Mouse (Mus musculus): ENCODE measurements at regions not wholly inside any gene's neighbourhood (a gene's known extent, or its start where the extent isn't known, plus 50 kb on each side); places are given as distances from the start of the nearest gene placed in this dataset.

- DNase-seq, result no peak
Measured at GRCm38 (mm10) chr15:52095629-52096190, 1789.0 kb upstream of the Gm7489 start.

- DNase-seq, result no peak
Measured at GRCm38 (mm10) chr15:52108761-52109160, 1775.9 kb upstream of the Gm7489 start.

GRCm38 (mm10) chr15:52114368-52115036 lies 1770.2 kb upstream of the Gm7489 start:
- DNase-seq, result no peak

DNA sequence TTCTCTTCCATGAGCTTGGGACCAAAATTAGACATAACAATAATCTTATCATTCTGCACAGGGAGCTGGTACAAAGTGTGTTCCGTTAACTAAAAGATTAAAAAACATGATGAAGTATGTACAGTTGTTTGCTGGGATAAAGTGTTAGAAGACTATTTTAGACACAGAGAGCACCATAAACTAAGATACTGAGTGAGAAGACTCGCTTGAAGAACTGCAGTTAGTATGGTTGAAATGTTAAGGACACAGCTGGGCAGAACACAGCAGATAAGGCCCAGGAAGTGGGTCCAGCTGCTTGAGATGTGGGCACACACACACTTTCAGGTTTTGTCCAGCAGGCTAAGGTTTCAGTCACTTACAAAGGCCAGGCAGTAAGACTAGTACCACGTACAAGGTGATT lies 1748.0 kb upstream of the Gm7489 start:
- no peak for DNase-seq

- DNase-seq, result peak; percentile 37 to 45
Measured at GRCm38 (mm10) chr15:52153421-52153820, 1731.3 kb upstream of the Gm7489 start.

GRCm38 (mm10) chr15:52155784-52156183 lies 1728.9 kb upstream of the Gm7489 start:
- DNase-seq, result no peak

DNA sequence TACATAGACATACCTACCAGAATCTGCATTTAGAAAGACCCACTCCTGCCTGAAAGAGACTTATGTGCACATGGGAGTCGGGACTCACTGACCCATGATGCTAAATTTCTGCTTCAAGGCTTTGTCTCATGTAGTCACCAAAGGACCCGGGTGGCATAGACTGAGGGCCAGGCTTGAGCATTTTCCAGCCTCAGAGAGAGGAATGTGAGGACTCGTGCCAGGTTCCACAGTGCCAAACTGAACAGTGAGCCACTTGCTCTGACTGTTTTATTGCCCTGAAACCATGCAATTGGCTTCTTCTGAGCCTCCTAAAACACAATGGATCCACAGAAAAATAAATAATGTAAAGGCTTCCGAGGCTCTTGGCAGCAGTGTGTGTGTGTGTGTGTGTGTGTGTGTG lies 1727.9 kb upstream of the Gm7489 start:
- peak; percentile 72 to 79 for DNase-seq

- peak; percentile 94 for DNase-seq
Measured at GRCm38 (mm10) chr15:52160181-52161088, 1724.3 kb upstream of the Gm7489 start.

- no peak for DNase-seq
Measured at GRCm38 (mm10) chr15:52161089-52161442, 1723.6 kb upstream of the Gm7489 start.

- peak; percentile 83 to 87 for DNase-seq
Measured at GRCm38 (mm10) chr15:52161568-52162316, 1723.0 kb upstream of the Gm7489 start.

- DNase-seq, result no peak
Measured at GRCm38 (mm10) chr15:52166144-52166543, 1718.6 kb upstream of the Gm7489 start.

DNA sequence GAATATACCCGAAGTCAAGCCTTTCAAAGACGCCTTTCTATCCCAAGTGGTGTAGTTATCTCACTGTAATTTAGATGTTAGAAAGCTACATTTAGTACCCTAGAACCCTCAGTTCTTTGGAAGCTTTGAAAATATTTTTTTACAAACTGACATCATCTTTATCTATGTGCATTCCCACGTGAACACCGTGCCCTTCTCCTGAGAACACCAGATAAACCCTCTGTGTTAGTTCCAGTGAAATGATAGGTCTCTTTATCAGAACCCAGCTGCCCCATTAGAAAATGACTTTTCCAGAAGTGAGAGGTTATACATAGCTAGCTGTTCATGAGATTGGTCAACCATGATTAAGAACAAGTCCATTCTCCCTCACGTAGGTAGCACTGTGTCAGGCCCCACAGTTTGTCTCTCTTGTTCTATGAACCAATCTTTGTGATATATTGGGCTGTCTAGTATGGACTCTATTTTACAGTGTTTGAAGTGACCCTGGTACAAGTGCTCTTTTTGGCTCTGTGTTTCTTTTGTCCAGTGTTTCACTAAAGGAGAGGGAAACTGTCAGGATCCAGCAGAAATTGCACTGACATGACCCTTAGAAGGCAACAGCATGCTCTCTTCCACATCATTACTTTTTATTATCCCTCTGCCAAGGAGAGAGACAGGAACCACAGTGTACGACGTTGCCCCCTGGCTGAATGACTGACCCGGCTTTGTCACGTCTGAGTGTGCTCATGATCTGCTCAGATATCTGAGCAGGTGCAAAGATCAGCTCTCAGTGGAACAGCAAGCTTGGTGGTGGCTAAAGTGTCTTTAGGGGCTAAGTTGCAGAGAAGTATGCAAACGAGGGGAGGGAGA lies 1717.9 kb upstream of the Gm7489 start:
- peak; percentile 68 to 71 for DNase-seq

- no peak for DNase-seq
Measured at GRCm38 (mm10) chr15:52167811-52168210, 1716.9 kb upstream of the Gm7489 start.

GRCm38 (mm10) chr15:52176951-52177350 lies 1707.8 kb upstream of the Gm7489 start:
- no peak for DNase-seq

GRCm38 (mm10) chr15:52178668-52179067 lies 1706.0 kb upstream of the Gm7489 start:
- DNase-seq, result no peak

GRCm38 (mm10) chr15:52179379-52179778 lies 1705.3 kb upstream of the Gm7489 start:
- peak; percentile 56 to 62 for DNase-seq

GRCm38 (mm10) chr15:52191176-52191575 lies 1693.5 kb upstream of the Gm7489 start:
- no peak for DNase-seq

GRCm38 (mm10) chr15:52207271-52207670 lies 1677.4 kb upstream of the Gm7489 start:
- no peak for DNase-seq

DNA sequence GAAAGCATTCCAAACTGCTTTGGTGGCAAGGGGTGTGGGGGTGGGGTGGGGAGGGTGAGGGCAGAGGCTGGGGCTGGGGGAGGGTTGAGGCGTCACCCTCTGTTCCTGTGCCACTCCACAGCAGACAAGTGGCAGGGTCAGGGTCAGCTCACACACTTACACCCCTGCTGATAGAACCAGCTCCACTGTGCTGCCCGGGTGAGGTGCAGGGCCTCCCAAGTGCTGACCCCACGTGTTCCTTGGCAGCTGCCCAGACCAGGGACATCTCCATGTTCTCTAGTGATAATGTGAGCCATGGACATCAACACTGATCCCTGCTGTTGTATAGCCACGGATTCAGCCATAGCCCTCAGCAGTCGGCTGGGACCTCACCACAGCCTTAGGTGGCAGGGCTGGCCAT lies 1652.3 kb upstream of the Gm7489 start:
- no peak for DNase-seq

GRCm38 (mm10) chr15:52236220-52236619 lies 1648.5 kb upstream of the Gm7489 start:
- no peak for DNase-seq

GRCm38 (mm10) chr15:52242890-52243289 lies 1641.8 kb upstream of the Gm7489 start:
- DNase-seq, result no peak
